Mouse (Mus musculus): ENCODE measurements around the gene Efemp1.

Gene Efemp1

DNA sequence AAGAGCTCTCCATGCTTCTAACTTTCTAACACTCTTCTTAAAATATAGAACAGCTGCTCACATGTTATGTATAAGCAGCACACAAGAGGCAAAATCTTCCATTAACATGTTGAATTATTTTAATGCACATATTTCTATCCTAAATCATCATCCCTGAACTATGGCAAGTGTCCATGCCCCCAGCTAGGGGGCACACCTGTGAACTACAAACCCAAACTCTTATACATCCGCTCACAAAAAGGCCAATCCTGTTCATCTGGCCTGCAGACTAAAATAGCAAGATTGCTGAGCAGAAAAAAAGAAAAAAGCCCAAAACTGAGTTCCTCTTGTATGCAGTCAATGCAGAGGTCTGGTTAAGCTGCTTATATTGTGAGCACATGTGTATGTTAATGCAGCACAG is 86.6 kb downstream of the Efemp1 start:
- no peak for DNase-seq

DNA sequence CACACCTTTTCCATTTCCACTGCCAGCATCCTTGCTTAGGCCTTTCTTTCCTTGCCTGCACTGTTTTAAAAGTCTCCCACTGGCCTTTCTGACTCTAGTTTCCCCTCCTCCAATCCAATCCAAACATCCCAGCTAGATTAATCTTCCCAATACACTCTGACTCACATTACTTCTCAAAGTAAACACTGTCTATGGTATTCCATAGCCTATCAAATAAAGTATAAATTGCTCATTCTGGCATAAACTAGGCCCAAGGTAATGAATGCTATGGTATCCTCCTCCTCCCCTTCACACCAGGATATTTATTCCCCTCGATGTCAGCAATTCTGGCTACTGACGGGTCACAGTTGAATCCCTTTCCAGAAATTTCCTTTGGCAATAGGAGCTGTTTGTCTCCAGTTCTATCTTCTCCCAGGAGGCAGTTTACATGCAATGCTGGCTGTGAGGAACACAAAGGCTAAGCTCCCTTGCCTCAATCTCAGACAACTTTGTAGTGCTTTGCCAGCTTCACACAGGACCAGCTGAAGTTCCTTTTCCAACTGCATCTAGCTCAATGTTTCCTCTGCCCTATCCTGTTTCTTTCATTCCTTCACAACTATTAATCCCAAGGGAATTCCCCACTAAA is 98.7 kb downstream of the Efemp1 start:
- DNase-seq, result no peak

DNA sequence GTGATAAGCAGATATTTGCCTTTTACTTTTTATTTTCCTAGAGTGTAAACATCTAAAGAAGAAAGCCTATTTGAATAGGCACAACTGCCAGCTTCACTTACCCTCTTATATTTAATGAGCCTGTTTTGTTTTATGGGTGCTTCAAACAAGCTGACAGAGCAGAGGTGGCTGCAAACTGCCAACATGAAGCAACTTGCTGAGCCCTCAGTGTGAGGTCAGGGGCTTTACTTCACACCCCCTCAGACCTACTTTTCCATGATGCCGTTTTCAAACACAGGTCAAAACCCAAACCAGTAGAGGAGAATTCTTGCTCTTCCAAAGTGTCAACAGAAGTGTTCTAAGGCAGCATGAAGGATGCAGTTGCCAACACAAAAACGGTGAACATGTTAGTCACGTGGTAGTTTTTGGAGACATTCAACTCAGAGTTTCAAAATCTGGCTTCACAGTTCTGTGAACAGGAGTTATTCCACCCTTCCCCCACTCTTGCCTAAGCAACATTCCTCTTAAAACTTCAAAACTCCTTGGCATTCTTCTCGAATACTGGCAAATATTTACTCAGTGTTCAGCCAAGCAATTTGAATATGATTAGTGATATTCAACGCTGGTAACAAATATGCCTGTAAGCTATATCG is 101.8 kb downstream of the Efemp1 start:
- DNase-seq, result peak; percentile 12

DNA sequence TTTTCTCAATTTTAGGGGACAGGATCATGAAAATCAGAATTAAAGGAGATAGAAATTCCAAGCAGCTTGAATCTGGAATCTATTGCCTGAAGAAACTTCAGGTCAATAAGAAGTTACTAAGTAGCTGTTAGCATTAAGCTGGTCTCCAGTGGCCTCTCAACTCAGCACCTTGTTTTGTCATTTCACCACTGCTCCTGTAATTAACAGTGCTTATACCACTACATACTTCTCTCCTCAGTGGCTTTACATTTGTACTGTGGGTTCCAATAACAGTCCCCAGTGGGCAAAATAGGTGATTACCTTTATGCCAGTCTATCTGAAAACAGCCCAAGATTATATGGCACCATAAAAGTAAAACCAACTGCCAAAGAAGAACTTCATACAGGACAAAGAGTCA is 102.3 kb downstream of the Efemp1 start:
- DNase-seq, result no peak

DNA sequence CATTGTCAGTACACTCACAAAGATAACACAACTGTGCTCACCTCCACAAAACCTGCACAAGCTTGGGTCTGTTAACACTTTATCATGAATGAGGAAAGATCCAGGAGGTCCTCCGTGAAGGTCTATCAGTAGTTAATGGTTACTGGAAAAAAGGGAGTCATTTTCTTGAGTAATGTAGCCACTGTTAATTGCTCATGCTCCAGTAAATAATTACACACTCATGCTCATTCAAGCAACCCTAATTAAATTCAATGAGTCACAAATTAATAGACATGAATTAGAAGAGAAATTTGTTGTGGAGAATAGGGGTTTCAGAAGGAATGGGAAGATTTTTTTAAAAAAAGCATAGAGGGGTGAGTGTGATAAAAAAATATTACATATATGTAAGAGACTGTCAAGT is 108.4 kb downstream of the Efemp1 start:
- DNase-seq, result no peak

Data from embryo, embryonic 11 days (tissue).